Mouse (Mus musculus) kidney, postnatal 4 days (tissue): Measurements from ENCODE around the gene Gm10135.
"Not testable (repeated sequence)": the region's sequence is repeated elsewhere in the genome, so short reads cannot be mapped to it uniquely, and the experiment has no call there.

Experiments
- DNase-seq, 2 experiments: peaks; one replicate each; pipeline ENCODE4 v3.0.0; 2021; ENCODE audit warnings: mixed read lengths in 2 of 2

Gm10135 gene

GRCm38 (mm10) chr5:72957281-72957680 lies 17.2 kb downstream of the Gm10135 start:
- no peak for DNase-seq

GRCm38 (mm10) chr5:72953996-72954604 lies 20.4 kb downstream of the Gm10135 start:
- no peak for DNase-seq

- DNase-seq: no peak
These were observed 24.2 kb downstream of the Gm10135 start for GRCm38 (mm10) chr5:72950252-72950651.

GRCm38 (mm10) chr5:72948136-72948535 lies 26.4 kb downstream of the Gm10135 start:
- DNase-seq: no peak

GRCm38 (mm10) chr5:72940906-72941432 lies 33.5 kb downstream of the Gm10135 start:
- DNase-seq: no peak

GRCm38 (mm10) chr5:72939311-72939710 lies 35.2 kb downstream of the Gm10135 start:
- no peak for DNase-seq

- not testable (repeated sequence) for DNase-seq
These were observed 36.1 kb downstream of the Gm10135 start for GRCm38 (mm10) chr5:72938421-72938820.

- DNase-seq: no peak
These were observed 41.4 kb downstream of the Gm10135 start for GRCm38 (mm10) chr5:72933026-72933675.

- DNase-seq: no peak
These were observed 47.4 kb downstream of the Gm10135 start for GRCm38 (mm10) chr5:72927074-72927473.

GRCm38 (mm10) chr5:72922796-72923195 lies 51.7 kb downstream of the Gm10135 start:
- no peak for DNase-seq

- no peak for DNase-seq
These were observed 53.3 kb downstream of the Gm10135 start for GRCm38 (mm10) chr5:72921171-72921570.

- DNase-seq: no peak
These were observed 54.1 kb downstream of the Gm10135 start for GRCm38 (mm10) chr5:72920416-72920815.

GRCm38 (mm10) chr5:72916851-72917250 lies 57.7 kb downstream of the Gm10135 start:
- no peak for DNase-seq

GRCm38 (mm10) chr5:72916048-72916447 lies 58.5 kb downstream of the Gm10135 start:
- no peak for DNase-seq
